Mouse (Mus musculus) Patski (cell line): ENCODE data around the gene Lgmn. TPM values are rescaled to one million over a fixed set of nuclear protein-coding genes. Genes with fewer than 3 reads are reported as not detected.

ENCODE experiments used
- ATAC-seq: fragments of 100-300 bp; one replicate; pipeline ENCODE4 v1.8.0; 2021
- CTCF ChIA-PET: fragments of 350-600 bp; sonication (Branson Sonifier 250); formaldehyde crosslinking; loops from one replicate; lab custom pipeline; 2022; ENCODE audit warnings: inconsistent platforms; lab: Charles Lee
- POLR2A ChIA-PET: fragments of 350-600 bp; sonication (Branson Sonifier 250); formaldehyde crosslinking; loops from one replicate; lab custom pipeline; 2022; ENCODE audit warnings: antibody characterized with exemption, inconsistent platforms; lab: Charles Lee
- DNase-seq: peaks from one replicate; pipeline ENCODE4 v3.0.0-alpha.2; 2011; ENCODE audit warnings: low read depth, low spot score
- H3K27me3 ChIP-seq: fragments of 371-371 bp; one replicate; pipeline ENCODE4 v1.5.1; 2021
- CTCF ChIP-seq: fragments of 100-300 bp; IDR thresholded peaks from one replicate; pipeline ENCODE4 v1.5.1; 2021
- in situ Hi-C: fragments of 300-500 bp; cut with MboI; formaldehyde crosslinking; loops from 3 replicates; pipeline ENCODE4 v1.11.1; 2018; ENCODE audit warnings: low pct_unique_long_range_greater_than_20kb, mixed read lengths
- polyA plus RNA-seq: library from polyadenylated mRNA; unstranded; gene quantifications from one replicate; pipeline ENCODE4 v1.2.3, GENCODE M21; 2021

Gene Lgmn
- polyA plus RNA-seq, 1 experiment from 2014 or later: 436 TPM

- no peaks in the 10 kb centered on the region for H3K27me3 ChIP-seq
- no peak for DNase-seq
- CTCF ChIA-PET: no interaction called here
- in situ Hi-C loops: loop anchor here (5.0 kb wide), 1 partner anchor 400 kb away; no protein-coding TSS in a partner anchor
- no peak for TF ChIP-seq CTCF
- POLR2A ChIA-PET: no interaction called here
- no peak for ATAC-seq
These were observed 57.4 kb downstream of the Lgmn start for GRCm38 (mm10) chr12:102382180-102382579.

- in situ Hi-C loops: no loop called here
- TF ChIP-seq CTCF: no peak
- no peak for ATAC-seq
- no peak for DNase-seq
- POLR2A ChIA-PET: no interaction called here
- no peaks in the 10 kb centered on the region for H3K27me3 ChIP-seq
- CTCF ChIA-PET: no interaction called here
These were observed 67.3 kb downstream of the Lgmn start for GRCm38 (mm10) chr12:102372322-102372721.

- DNase-seq (no peak), ATAC-seq (no peak)
- in situ Hi-C loops: no loop called here
- H3K27me3 ChIP-seq: no peaks in the 10 kb centered on the region
- CTCF ChIA-PET: no interaction called here
- POLR2A ChIA-PET: no interaction called here
- no peak for TF ChIP-seq CTCF
These were observed 68.6 kb downstream of the Lgmn start for GRCm38 (mm10) chr12:102370931-102371500.

GRCm38 (mm10) chr12:102369488-102370235, 70.0 kb downstream of the Lgmn start:
- POLR2A ChIA-PET: no interaction called here
- DNase-seq (no peak), ATAC-seq (no peak)
- no peaks in the 10 kb centered on the region for H3K27me3 ChIP-seq
- in situ Hi-C loops: no loop called here
- CTCF ChIA-PET: no interaction called here
- no peak for TF ChIP-seq CTCF

GRCm38 (mm10) chr12:102368556-102368955, 71.1 kb downstream of the Lgmn start:
- ChIA-PET CTCF (interaction anchor here (1.2 kb wide), 1 partner anchor 63 kb away, joined by 3 read pairs; no protein-coding TSS in a partner anchor), POLR2A (no interaction called here)
- H3K27me3 ChIP-seq: no peaks in the 10 kb centered on the region
- no peak for TF ChIP-seq CTCF
- in situ Hi-C loops: no loop called here
- DNase-seq (no peak), ATAC-seq (no peak)

GRCm38 (mm10) chr12:102368066-102368465, 71.5 kb downstream of the Lgmn start:
- no peak for TF ChIP-seq CTCF
- ChIA-PET CTCF (interaction anchor here (1.2 kb wide), 1 partner anchor 63 kb away, joined by 3 read pairs; no protein-coding TSS in a partner anchor), POLR2A (no interaction called here)
- H3K27me3 ChIP-seq: no peaks in the 10 kb centered on the region
- in situ Hi-C loops: no loop called here
- DNase-seq (no peak), ATAC-seq (no peak)

DNA sequence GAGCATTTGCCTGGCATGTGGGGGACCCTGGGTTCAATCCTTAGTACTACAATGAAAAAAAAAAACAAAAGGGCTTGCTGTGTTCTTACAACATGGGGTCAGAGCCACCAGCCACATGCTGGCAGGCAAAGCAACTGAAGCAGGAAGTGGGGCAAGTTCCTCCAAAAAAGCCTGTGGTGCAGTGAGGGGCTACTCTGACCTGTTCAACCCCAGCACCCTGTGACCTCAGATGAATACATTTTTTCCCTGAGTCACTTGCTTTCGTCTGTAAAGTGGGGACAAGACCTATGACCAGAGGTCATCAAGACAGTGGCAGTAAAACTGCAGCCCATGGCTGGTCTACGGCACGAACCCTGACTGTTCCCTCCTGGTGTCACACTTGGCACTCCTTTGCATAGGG, 72.5 kb downstream of the Lgmn start:
- no peak for ATAC-seq

DNA sequence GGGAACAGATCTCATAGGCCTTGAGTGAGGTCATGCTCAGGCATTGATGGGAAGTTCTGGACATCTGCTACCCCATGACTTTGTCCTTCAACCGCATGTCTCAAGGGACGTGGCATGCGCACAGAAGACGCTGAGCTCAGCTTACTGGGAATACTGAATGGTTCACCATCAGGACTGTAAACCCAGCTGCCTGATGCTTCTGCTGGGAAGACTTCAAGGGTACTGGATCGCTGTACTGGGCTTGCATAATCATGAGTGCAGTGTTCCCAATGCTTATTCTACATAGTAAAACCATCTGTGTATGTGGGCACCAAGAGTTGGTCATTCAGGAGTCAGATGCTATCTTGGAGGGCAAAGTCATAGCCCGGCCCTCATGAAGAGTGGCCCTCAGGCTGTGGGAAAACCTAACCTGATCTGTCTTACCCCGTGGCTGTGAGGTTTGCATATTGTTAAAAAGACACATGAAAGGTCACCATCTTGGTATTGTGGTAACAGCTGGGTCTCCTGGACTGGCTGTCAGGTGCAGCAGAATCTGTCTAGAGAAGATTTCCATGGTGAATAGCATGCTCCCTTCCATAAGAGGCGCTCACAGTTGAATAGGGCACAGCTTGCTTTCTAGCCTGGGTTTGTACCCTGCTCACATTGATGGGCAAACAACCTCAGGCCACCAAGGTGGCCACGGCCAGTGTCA, 73.3 kb downstream of the Lgmn start:
- ChIA-PET CTCF (no interaction called here), POLR2A (no interaction called here)
- DNase-seq (no peak), ATAC-seq (no peak)
- in situ Hi-C loops: no loop called here
- no peaks in the 10 kb centered on the region for H3K27me3 ChIP-seq
- TF ChIP-seq CTCF: no peak

More for the DNA sequence above, 72.5 kb downstream of the Lgmn start:
- ChIA-PET POLR2A (no interaction called here), CTCF (interaction anchor here (1.2 kb wide), 1 partner anchor 64 kb away, joined by 3 read pairs; no protein-coding TSS in a partner anchor)
- in situ Hi-C loops: no loop called here
- H3K27me3 ChIP-seq: no peaks in the 10 kb centered on the region
- no peak for DNase-seq
- no peak for TF ChIP-seq CTCF

- POLR2A ChIA-PET: no interaction called here
- no peak for TF ChIP-seq CTCF
- no peaks in the 10 kb centered on the region for H3K27me3 ChIP-seq
- in situ Hi-C loops: no loop called here
- ATAC-seq (no peak), DNase-seq (no peak)
- CTCF ChIA-PET: no interaction called here
These were observed 74.6 kb downstream of the Lgmn start for GRCm38 (mm10) chr12:102365016-102365415.

DNA sequence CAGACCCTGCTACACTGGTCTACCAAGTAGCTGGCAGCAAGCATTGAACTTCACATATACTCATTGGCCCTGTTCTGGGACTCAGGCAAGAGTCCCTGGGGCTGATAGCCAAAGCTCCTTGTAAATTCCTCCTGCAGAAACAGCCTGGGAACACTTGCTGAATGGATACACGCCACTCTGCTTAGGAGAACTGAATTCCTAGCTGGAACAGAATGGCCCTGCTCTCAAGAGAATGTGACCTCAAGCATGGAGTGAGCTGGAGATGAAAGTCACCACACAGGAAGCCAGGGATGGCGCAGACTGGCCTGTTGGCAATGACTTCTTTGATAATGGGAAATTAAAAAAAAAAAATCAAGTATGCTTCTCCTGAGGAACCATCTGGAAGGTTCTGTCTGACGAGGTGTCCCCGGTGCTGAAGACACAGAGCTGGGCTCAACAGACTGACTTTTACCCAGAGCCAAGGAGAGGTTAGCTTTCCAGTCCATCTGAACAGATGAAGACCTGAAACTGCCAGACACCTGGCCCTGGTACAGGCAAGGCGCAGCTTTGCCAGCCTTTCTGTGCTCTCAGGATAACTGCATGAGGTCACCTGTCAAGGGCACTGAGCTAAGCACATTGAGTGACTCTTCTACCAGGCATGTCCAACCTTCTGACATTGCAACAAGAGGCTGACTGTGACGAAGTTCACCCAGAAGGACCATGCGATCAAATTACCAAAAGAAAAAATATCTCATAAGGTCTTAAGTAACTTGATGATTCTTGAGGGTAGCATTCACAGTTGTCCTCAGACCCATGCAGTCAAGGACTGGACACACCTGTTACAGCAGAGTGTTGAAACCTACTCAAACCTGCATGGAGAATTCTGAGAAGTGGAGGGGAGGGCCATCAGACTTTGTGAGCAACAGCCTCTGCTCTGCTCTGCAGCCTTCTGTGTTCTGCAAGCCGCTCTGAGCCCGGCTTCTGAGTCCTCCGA, 78.1 kb downstream of the Lgmn start:
- no peak for DNase-seq
- no peak for ATAC-seq
- in situ Hi-C loops: no loop called here
- TF ChIP-seq CTCF: no peak
- ChIA-PET POLR2A (interaction anchor here (0.6 kb wide), 1 partner anchor 411 kb away, joined by 3 read pairs; no protein-coding TSS in a partner anchor), CTCF (interaction anchor here (1.9 kb wide), 1 partner anchor 100 kb away, joined by 5 read pairs; no protein-coding TSS in a partner anchor)
- H3K27me3 ChIP-seq: no peaks in the 10 kb centered on the region
